Mouse (Mus musculus): ENCODE results near the gene Eef2k. TPM values are rescaled to one million over a fixed set of nuclear protein-coding genes. Genes with fewer than 3 reads are reported as not detected.

Gene Eef2k
- polyA plus RNA-seq, 1 experiment from 2014 or later, result 54.1 TPM

Other genes starting within 250 kb of the Eef2k start
- gene Uqcrc2, start 207.7 kb upstream of the Eef2k start, polyA plus RNA-seq (2015; fragmentation: Nextera tagmentation; extraction: Ambion mirVana), result 339 and 345 TPM in 2 replicates
- gene Pdzd9, start 172.5 kb upstream of the Eef2k start, polyA plus RNA-seq (2015; fragmentation: Nextera tagmentation; extraction: Ambion mirVana), result 0.18 and 0.34 TPM in 2 replicates
- 5.1 and 6.3 TPM in 2 replicates for gene Mosmo, start 165.2 kb upstream of the Eef2k start, polyA plus RNA-seq (2015; fragmentation: Nextera tagmentation; extraction: Ambion mirVana)
- 0.38 and 0.44 TPM in 2 replicates for gene Vwa3a, start 103.5 kb upstream of the Eef2k start, polyA plus RNA-seq (2015; fragmentation: Nextera tagmentation; extraction: Ambion mirVana)
- not detected in 2 replicates for gene Gm5737, start 30.5 kb upstream of the Eef2k start, polyA plus RNA-seq (2015; fragmentation: Nextera tagmentation; extraction: Ambion mirVana)
- 37.5 and 37.9 TPM in 2 replicates for gene Polr3e, start 74.9 kb downstream of the Eef2k start, polyA plus RNA-seq (2015; fragmentation: Nextera tagmentation; extraction: Ambion mirVana)
- gene Cdr2, start 139.5 kb downstream of the Eef2k start, polyA plus RNA-seq (2015; fragmentation: Nextera tagmentation; extraction: Ambion mirVana), result 15.7 and 19.8 TPM in 2 replicates
- gene Mfsd13b, start 139.7 kb downstream of the Eef2k start, polyA plus RNA-seq (2015; fragmentation: Nextera tagmentation; extraction: Ambion mirVana), result 0.38 and 0.99 TPM in 2 replicates
- 121 and 123 TPM in 2 replicates for gene Mettl9, start 191.6 kb downstream of the Eef2k start, polyA plus RNA-seq (2015; fragmentation: Nextera tagmentation; extraction: Ambion mirVana)
- 2.6 and 2.7 TPM in 2 replicates for gene Igsf6, start 231.7 kb downstream of the Eef2k start, polyA plus RNA-seq (2015; fragmentation: Nextera tagmentation; extraction: Ambion mirVana)
- 0.06 TPM in 2 replicates for gene Otoa, start 238.8 kb downstream of the Eef2k start, polyA plus RNA-seq (2015; fragmentation: Nextera tagmentation; extraction: Ambion mirVana)

Data from intestine, embryonic 16.5 days (tissue).